Mouse (Mus musculus): ENCODE measurements around the gene Caps2.

- no peak for TF ChIP-seq CTCF (IDR thresholded peaks at IDR 0.05; ENCODE audit: low read depth, low read length)
- TF ChIP-seq POLR2A (IDR thresholded peaks at IDR 0.05; ENCODE audit: borderline replicate concordance, low read depth, low read length): no peak
These were observed 63.7 kb downstream of the Caps2 start for GRCm38 (mm10) chr10:112227073-112227472.
